Mouse (Mus musculus): ENCODE results near the gene Vipr2. TPM values are rescaled to one million over a fixed set of nuclear protein-coding genes. Genes with fewer than 3 reads are reported as not detected.

The Vipr2 gene
- total and polyA plus RNA-seq, 2 experiments = 0.18 TPM; not detected in 1

DNA sequence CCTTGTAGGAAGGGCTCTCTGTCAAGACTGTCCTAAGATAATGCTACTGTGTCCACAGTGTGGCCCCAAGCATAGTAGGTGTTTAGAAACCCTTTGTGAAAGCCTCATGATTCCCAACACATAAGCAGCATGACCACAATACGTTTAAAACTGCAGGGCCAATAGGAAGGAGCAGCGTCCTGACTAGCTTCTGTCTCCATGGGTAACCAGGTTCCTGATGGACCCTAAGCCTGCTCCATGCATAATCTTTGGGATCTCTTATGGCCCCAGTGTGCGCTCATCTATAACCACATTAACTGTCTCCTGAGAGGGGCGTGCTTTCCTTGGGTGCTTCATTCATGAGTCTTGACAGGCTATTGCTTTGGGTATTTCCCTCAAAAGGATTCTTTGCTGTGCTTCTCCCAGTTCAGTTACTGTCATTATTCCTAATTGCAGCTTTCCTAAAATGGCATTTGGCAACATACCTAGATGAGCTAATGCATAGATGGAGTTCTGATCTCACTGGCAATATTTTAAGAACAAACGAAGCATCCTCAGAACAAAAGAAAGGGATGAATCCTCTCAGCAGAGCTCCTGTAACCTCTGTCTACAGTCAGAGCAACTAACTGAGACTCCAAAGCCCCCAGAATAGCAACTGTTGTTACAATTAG is 9.6 kb downstream of the Vipr2 start:
- WGBS = 79% methylated on average over 5 of the region's 5 CpGs

DNA sequence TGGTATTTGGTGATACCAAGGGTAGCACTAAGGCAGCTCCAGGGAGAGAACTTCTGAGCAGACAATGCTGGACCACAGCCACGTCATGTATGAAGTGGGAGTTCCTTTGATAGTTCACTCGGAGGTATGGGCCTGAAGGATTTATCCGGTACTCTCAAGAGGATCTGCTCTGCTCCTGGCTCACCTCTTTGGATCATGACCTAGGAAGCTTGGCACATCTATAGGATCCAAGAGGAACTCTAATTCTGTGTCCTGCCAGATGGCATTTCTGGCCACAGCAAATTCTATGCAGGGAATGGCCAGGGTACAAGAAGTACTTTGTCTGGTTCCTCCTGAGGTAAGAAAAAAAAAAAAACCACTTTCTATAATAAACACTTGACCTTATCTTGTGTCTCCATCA is 12.3 kb downstream of the Vipr2 start:
- DNase-seq (ENCODE audit: extremely low read depth, low read depth, low spot score) = no peak
- WGBS = 86% methylated on average over 3 of the region's 3 CpGs
- Histone ChIP-seq H3K4me1 (ENCODE audit: control insufficient read depth, insufficient read depth, low read length) (no peaks in the 10 kb centered on the region), H3K9ac (ENCODE audit: low read depth, low read length) (no peak overlapping the region), H3K27ac (replicated peaks; ENCODE audit: insufficient read depth, low read depth, low read length) (no peak overlapping the region), H3K27me3 (ENCODE audit: control insufficient read depth, insufficient read depth, low read length) (no peaks in the 10 kb centered on the region), H3K36me3 (ENCODE audit: control insufficient read depth, insufficient read depth, low read length) (no peaks in the 10 kb centered on the region), H3K4me3 (ENCODE audit: insufficient read depth, low read depth, low read length) (no peak overlapping the region), H3K79me2 (ENCODE audit: control insufficient read depth, insufficient read depth, low read length) (no peaks in the 10 kb centered on the region)
- TF ChIP-seq CTCF (IDR thresholded peaks at IDR 0.05; ENCODE audit: low read depth, low read length) (no peak), POLR2A (IDR thresholded peaks at IDR 0.05; ENCODE audit: extremely low read depth, insufficient read depth, low read length) (no peak)

More for the DNA sequence above, 9.6 kb downstream of the Vipr2 start:
- no peak for DNase-seq (ENCODE audit: extremely low read depth, low read depth, low spot score)
- Histone ChIP-seq H3K36me3 (ENCODE audit: control insufficient read depth, insufficient read depth, low read length) (no peaks in the 10 kb centered on the region), H3K27ac (replicated peaks; ENCODE audit: insufficient read depth, low read depth, low read length) (no peak overlapping the region), H3K4me1 (ENCODE audit: control insufficient read depth, insufficient read depth, low read length) (no peaks in the 10 kb centered on the region), H3K27me3 (ENCODE audit: control insufficient read depth, insufficient read depth, low read length) (no peaks in the 10 kb centered on the region), H3K79me2 (ENCODE audit: control insufficient read depth, insufficient read depth, low read length) (no peaks in the 10 kb centered on the region), H3K9ac (ENCODE audit: low read depth, low read length) (no peak overlapping the region), H3K4me3 (ENCODE audit: insufficient read depth, low read depth, low read length) (no peak overlapping the region)
- TF ChIP-seq CTCF (IDR thresholded peaks at IDR 0.05; ENCODE audit: low read depth, low read length) = no peak
- TF ChIP-seq POLR2A (IDR thresholded peaks at IDR 0.05; ENCODE audit: extremely low read depth, insufficient read depth, low read length) = no peak

DNA sequence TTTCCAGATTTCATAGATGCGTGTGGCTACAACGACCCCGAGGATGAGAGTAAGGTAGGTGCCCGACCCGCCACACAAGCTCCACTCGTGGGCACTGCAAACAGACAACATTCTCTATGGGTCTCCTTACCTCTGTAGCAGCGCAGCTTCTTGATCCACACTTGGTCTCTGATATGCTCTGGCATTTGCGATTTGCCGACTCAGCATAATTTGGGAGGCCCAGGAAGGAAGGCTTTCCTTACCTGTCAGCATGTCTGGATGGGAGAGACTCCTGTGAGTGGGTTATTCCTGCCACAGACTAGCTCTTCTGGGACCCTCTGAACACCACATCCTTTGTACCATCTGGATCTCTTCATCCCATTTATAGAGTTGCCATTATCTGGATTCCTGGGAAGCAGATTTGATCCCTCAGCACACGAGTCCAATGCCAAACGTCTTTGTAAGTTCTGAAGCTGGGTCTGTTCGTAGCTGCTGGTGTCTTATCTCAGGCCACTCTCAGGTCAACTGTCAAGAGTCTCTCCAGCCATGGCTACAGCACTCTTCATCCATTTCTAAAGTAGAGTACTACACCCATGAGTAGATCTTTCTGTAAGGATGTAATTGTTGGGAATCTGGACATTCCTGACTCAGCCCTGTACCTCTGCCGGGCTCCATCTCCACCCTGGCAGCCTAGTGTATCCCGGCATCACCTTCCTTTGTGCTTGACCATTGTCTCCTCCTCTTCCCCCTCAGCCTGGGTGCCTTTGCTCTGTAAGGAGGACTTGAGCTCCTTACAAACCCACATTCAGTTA is 17.4 kb downstream of the Vipr2 start:
- WGBS = 80% methylated on average over 14 of the region's 14 CpGs
- no peaks in the 10 kb centered on the region for H3K79me2 ChIP-seq (ENCODE audit: control insufficient read depth, insufficient read depth, low read length)
- no peaks in the 10 kb centered on the region for H3K36me3 ChIP-seq (ENCODE audit: control insufficient read depth, insufficient read depth, low read length)
- no peak overlapping the region for H3K27ac ChIP-seq (replicated peaks; ENCODE audit: insufficient read depth, low read depth, low read length)
- no peak for TF ChIP-seq CTCF (IDR thresholded peaks at IDR 0.05; ENCODE audit: low read depth, low read length)
- no peak for TF ChIP-seq POLR2A (IDR thresholded peaks at IDR 0.05; ENCODE audit: extremely low read depth, insufficient read depth, low read length)
- no peaks in the 10 kb centered on the region for H3K4me1 ChIP-seq (ENCODE audit: control insufficient read depth, insufficient read depth, low read length)
- H3K27me3 ChIP-seq (ENCODE audit: control insufficient read depth, insufficient read depth, low read length) = no peaks in the 10 kb centered on the region
- no peak overlapping the region for H3K4me3 ChIP-seq (ENCODE audit: insufficient read depth, low read depth, low read length)
- H3K9ac ChIP-seq (ENCODE audit: low read depth, low read length) = no peak overlapping the region
- no peak for DNase-seq (ENCODE audit: extremely low read depth, low read depth, low spot score)

DNA sequence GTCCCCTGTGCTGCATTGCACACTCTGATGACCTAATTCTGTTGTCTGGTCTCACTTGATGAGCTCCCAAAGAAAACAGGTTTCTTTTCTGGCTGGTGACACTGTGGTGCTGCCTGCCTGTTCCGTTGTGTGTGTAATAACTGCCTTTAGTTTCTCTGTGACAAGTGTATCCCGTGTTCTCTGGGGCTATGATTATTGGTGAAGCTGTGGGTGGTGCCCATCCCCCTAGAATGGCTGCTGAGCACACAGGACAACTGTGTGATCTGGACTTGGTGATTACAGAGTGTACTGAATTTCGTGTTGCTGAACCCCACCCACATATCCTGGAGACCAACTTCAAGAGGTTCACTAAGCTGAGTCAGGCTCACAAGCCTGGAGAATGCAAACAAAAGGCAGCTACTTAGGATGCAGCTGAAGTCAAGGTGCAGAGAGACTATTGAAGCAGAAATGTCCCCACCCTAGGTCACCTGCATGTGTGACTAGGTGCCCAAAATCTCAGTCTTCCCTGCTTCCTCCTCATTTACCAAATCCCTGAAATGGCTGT is 18.9 kb downstream of the Vipr2 start:
- Histone ChIP-seq H3K4me3 (ENCODE audit: insufficient read depth, low read depth, low read length) (no peak overlapping the region), H3K4me1 (ENCODE audit: control insufficient read depth, insufficient read depth, low read length) (no peaks in the 10 kb centered on the region), H3K27ac (replicated peaks; ENCODE audit: insufficient read depth, low read depth, low read length) (no peak overlapping the region), H3K36me3 (ENCODE audit: control insufficient read depth, insufficient read depth, low read length) (no peaks in the 10 kb centered on the region), H3K79me2 (ENCODE audit: control insufficient read depth, insufficient read depth, low read length) (no peaks in the 10 kb centered on the region), H3K27me3 (ENCODE audit: control insufficient read depth, insufficient read depth, low read length) (no peaks in the 10 kb centered on the region), H3K9ac (ENCODE audit: low read depth, low read length) (no peak overlapping the region)
- TF ChIP-seq CTCF (IDR thresholded peaks at IDR 0.05; ENCODE audit: low read depth, low read length) (no peak), POLR2A (IDR thresholded peaks at IDR 0.05; ENCODE audit: extremely low read depth, insufficient read depth, low read length) (no peak)
- 54% methylated on average over 3 of the region's 3 CpGs for WGBS
- DNase-seq (ENCODE audit: extremely low read depth, low read depth, low spot score) = no peak

DNA sequence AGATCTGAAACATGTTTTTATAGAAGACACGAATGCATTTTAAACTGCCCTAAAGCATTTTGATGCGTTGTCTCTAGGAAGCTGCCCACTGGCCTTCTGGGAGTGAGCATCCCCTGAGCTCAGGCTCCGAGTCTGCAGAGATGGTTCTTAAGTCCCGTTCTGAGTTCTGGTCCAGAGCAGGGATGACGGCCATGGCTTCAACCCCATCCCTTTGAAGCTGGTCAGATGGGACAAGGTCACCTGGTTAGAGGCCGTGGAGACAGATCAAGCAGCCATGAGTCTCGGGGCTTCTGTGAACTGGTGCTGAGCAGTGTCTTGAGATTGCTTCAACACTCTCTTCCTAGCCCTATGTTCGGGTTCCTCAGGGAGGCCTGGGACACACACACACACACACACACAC is 19.6 kb downstream of the Vipr2 start:
- TF ChIP-seq POLR2A (IDR thresholded peaks at IDR 0.05; ENCODE audit: extremely low read depth, insufficient read depth, low read length) (no peak), CTCF (IDR thresholded peaks at IDR 0.05; ENCODE audit: low read depth, low read length) (no peak)
- Histone ChIP-seq H3K27me3 (ENCODE audit: control insufficient read depth, insufficient read depth, low read length) (no peaks in the 10 kb centered on the region), H3K4me3 (ENCODE audit: insufficient read depth, low read depth, low read length) (no peak overlapping the region), H3K9ac (ENCODE audit: low read depth, low read length) (no peak overlapping the region), H3K79me2 (ENCODE audit: control insufficient read depth, insufficient read depth, low read length) (no peaks in the 10 kb centered on the region), H3K27ac (replicated peaks; ENCODE audit: insufficient read depth, low read depth, low read length) (no peak overlapping the region), H3K36me3 (ENCODE audit: control insufficient read depth, insufficient read depth, low read length) (no peaks in the 10 kb centered on the region), H3K4me1 (ENCODE audit: control insufficient read depth, insufficient read depth, low read length) (no peaks in the 10 kb centered on the region)
- 80% methylated on average over 8 of the region's 8 CpGs for WGBS
- DNase-seq (ENCODE audit: extremely low read depth, low read depth, low spot score) = no peak

All from liver, adult 2 months (tissue).